Mouse (Mus musculus): ENCODE data around the gene Rgs6. TPM values are rescaled to one million over a fixed set of nuclear protein-coding genes. Genes with fewer than 3 reads are reported as not detected.

The Rgs6 gene
- total RNA-seq, 2 experiments from 2014 or later: 0.61 to 0.75 TPM

GRCm38 (mm10) chr12:83084614-83085013 is 496.5 kb downstream of the Rgs6 start:
- no peak overlapping the region for H3K4me3 ChIP-seq
- H3K27ac ChIP-seq: no peak overlapping the region
- intact Hi-C loops (cut with DNase I): no loop called here
- no peak for DNase-seq
- TF ChIP-seq CTCF (IDR thresholded peaks at IDR 0.05): no peak

GRCm38 (mm10) chr12:83087010-83087409 is 498.9 kb downstream of the Rgs6 start:
- H3K4me3 ChIP-seq: no peak overlapping the region
- peak overlapping the region; percentile 5; the same call in 1 of the 2 replicates for H3K27ac ChIP-seq
- no peak for TF ChIP-seq CTCF (IDR thresholded peaks at IDR 0.05)
- no peak for DNase-seq
- intact Hi-C loops (cut with DNase I): no loop called here

GRCm38 (mm10) chr12:83087555-83087954 is 499.5 kb downstream of the Rgs6 start:
- no peak for DNase-seq
- intact Hi-C loops (cut with DNase I): no loop called here
- Histone ChIP-seq H3K4me3 (no peak overlapping the region), H3K27ac (peak overlapping the region; percentile 5; the same call in 1 of the 2 replicates)
- TF ChIP-seq CTCF (IDR thresholded peaks at IDR 0.05): no peak

GRCm38 (mm10) chr12:83092001-83092400 is 503.9 kb downstream of the Rgs6 start:
- no peak overlapping the region for H3K27ac ChIP-seq
- intact Hi-C loops (cut with DNase I): no loop called here
- no peak for TF ChIP-seq CTCF (IDR thresholded peaks at IDR 0.05)
- DNase-seq: no peak
- no peak overlapping the region for H3K4me3 ChIP-seq

- no peak for DNase-seq
- no peak overlapping the region for H3K4me3 ChIP-seq
- no peak for TF ChIP-seq CTCF (IDR thresholded peaks at IDR 0.05)
- no peak overlapping the region for H3K27ac ChIP-seq
- intact Hi-C loops (cut with DNase I): no loop called here
Measured at GRCm38 (mm10) chr12:83097787-83098186, 509.7 kb downstream of the Rgs6 start.

GRCm38 (mm10) chr12:83098646-83099371 is 510.7 kb downstream of the Rgs6 start:
- Histone ChIP-seq H3K27ac (no peak overlapping the region), H3K4me3 (no peak overlapping the region)
- intact Hi-C loops (cut with DNase I): no loop called here
- DNase-seq: no peak
- TF ChIP-seq CTCF (IDR thresholded peaks at IDR 0.05): no peak

- peak overlapping the region; percentile 77 for H3K27ac ChIP-seq
- TF ChIP-seq CTCF (IDR thresholded peaks at IDR 0.05): peak; percentile 42
- no peak for DNase-seq
- no peak overlapping the region for H3K4me3 ChIP-seq
- intact Hi-C loops (cut with DNase I): no loop called here
Measured at GRCm38 (mm10) chr12:83099920-83100319, 511.8 kb downstream of the Rgs6 start.

GRCm38 (mm10) chr12:83100413-83100812 is 512.3 kb downstream of the Rgs6 start:
- intact Hi-C loops (cut with DNase I): no loop called here
- H3K27ac ChIP-seq: peak overlapping the region; percentile 77

GRCm38 (mm10) chr12:83100848-83101247 is 512.8 kb downstream of the Rgs6 start:
- Histone ChIP-seq H3K27ac (peak overlapping the region; percentile 77), H3K4me3 (no peak overlapping the region)
- no peak for TF ChIP-seq CTCF (IDR thresholded peaks at IDR 0.05)
- intact Hi-C loops (cut with DNase I): no loop called here
- no peak for DNase-seq

More at GRCm38 (mm10) chr12:83100413-83100812, 512.3 kb downstream of the Rgs6 start:
- no peak for TF ChIP-seq CTCF (IDR thresholded peaks at IDR 0.05)
- peak; percentile 88 for DNase-seq
- no peak overlapping the region for H3K4me3 ChIP-seq

- intact Hi-C loops (cut with DNase I): no loop called here
- Histone ChIP-seq H3K4me3 (no peak overlapping the region), H3K27ac (no peak overlapping the region)
- TF ChIP-seq CTCF (IDR thresholded peaks at IDR 0.05): no peak
- no peak for DNase-seq
Measured at GRCm38 (mm10) chr12:83105514-83106119, 517.5 kb downstream of the Rgs6 start.

GRCm38 (mm10) chr12:83106120-83106517 is 518.0 kb downstream of the Rgs6 start:
- H3K27ac ChIP-seq: no peak overlapping the region
- intact Hi-C loops (cut with DNase I): no loop called here
- no peak for DNase-seq
- H3K4me3 ChIP-seq: no peak overlapping the region
- TF ChIP-seq CTCF (IDR thresholded peaks at IDR 0.05): no peak

- intact Hi-C loops (cut with DNase I): no loop called here
Measured at GRCm38 (mm10) chr12:83109486-83109885, 521.4 kb downstream of the Rgs6 start.

GRCm38 (mm10) chr12:83109891-83110630 is 522.0 kb downstream of the Rgs6 start:
- Histone ChIP-seq H3K4me3 (no peak overlapping the region), H3K27ac (peak overlapping the region; percentile 48)
- intact Hi-C loops (cut with DNase I): loop anchor here (10.0 kb wide), 1 partner anchor 225 kb away; no protein-coding TSS in a partner anchor
- no peak for TF ChIP-seq CTCF (IDR thresholded peaks at IDR 0.05)
- peak; percentile 66 for DNase-seq

More at GRCm38 (mm10) chr12:83109486-83109885, 521.4 kb downstream of the Rgs6 start:
- no peak for DNase-seq
- no peak overlapping the region for H3K4me3 ChIP-seq
- no peak for TF ChIP-seq CTCF (IDR thresholded peaks at IDR 0.05)
- no peak overlapping the region for H3K27ac ChIP-seq
